Mouse (Mus musculus) CH12.LX (cell line): ENCODE measurements at regions not wholly inside any gene's neighbourhood (a gene's known extent, or its start where the extent isn't known, plus 50 kb on each side); places are given as distances from the start of the nearest gene placed in this dataset.

Source experiments
- DNase-seq: peaks from one replicate; pipeline ENCODE4 v3.0.0-alpha.2; 2013; ENCODE audit errors: extremely low read depth
- H3K27ac ChIP-seq: 2 replicates; pipeline ENCODE4 v1.5.1; 2012; ENCODE audit warnings: low read depth, mild to moderate bottlenecking, control low read depth, moderate library complexity; ENCODE audit not compliant: insufficient read depth
- H3K27me3 ChIP-seq: replicated peaks from 2 replicates; pipeline ENCODE3; 2012; ENCODE audit warnings: inconsistent platforms
- H3K36me3 ChIP-seq, 2 experiments: replicated peaks in 1 of 2; 2 replicates each; pipeline versions ENCODE3 to v1.6.1; 2012; ENCODE audit warnings: inconsistent platforms in 1 of 2, low read length in 1 of 2, mild to moderate bottlenecking in 1 of 2, mixed read lengths in 1 of 2, moderate library complexity in 1 of 2; ENCODE audit not compliant: control insufficient read depth in 1 of 2, insufficient read depth in 1 of 2
- H3K4me1 ChIP-seq, 2 experiments: 2 replicates each; pipeline ENCODE4 v1.6.1; 2012; ENCODE audit warnings: inconsistent platforms in 1 of 2, moderate library complexity in 1 of 2; ENCODE audit not compliant: insufficient read depth in 2 of 2, control insufficient read depth in 1 of 2
- H3K4me2 ChIP-seq: 2 replicates; pipeline ENCODE4 v1.6.1; 2012; ENCODE audit warnings: low read depth, mild to moderate bottlenecking, control low read depth; ENCODE audit not compliant: poor library complexity, insufficient read depth, severe bottlenecking
- H3K4me3 ChIP-seq, 3 experiments: fragments of 150-350 bp in 1 of 3; sonication (generic) in 1 of 3; replicated peaks in 1 of 3; 2 replicates each; pipeline versions ENCODE3 to v1.5.1; 2011 to 2012; ENCODE audit warnings: low read depth in 2 of 3, low read length in 2 of 3, mild to moderate bottlenecking in 2 of 3, moderate library complexity in 2 of 3, control low read depth in 1 of 3, improper control_type of control experiment in 1 of 3, inconsistent platforms in 1 of 3, mixed read lengths in 1 of 3; ENCODE audit not compliant: poor library complexity in 1 of 3
- H3K79me2 ChIP-seq: replicated peaks from 2 replicates; pipeline ENCODE4 v1.6.1; 2012; ENCODE audit warnings: mild to moderate bottlenecking, moderate library complexity; ENCODE audit not compliant: control insufficient read depth, poor library complexity, insufficient read depth, severe bottlenecking; ENCODE audit errors: extremely low read depth
- H3K9ac ChIP-seq: 2 replicates; pipeline ENCODE4 v1.6.1; 2012; ENCODE audit warnings: low read depth, mild to moderate bottlenecking, control low read depth, moderate library complexity; ENCODE audit not compliant: insufficient read depth
- H3K9me3 ChIP-seq: replicated peaks from 2 replicates; pipeline ENCODE3; 2012; ENCODE audit warnings: low read length, inconsistent platforms, mixed read lengths
- BHLHE40 ChIP-seq: IDR thresholded peaks from 2 replicates; pipeline ENCODE4 v1.6.1; 2011; ENCODE audit warnings: mild to moderate bottlenecking, low read depth, low read length, improper control_type of control experiment
- CHD1 ChIP-seq: IDR thresholded peaks from 2 replicates; pipeline ENCODE4 v1.6.1; 2012; ENCODE audit warnings: low read depth, low read length, improper control_type of control experiment, inconsistent platforms
- CHD2 ChIP-seq: IDR thresholded peaks from 2 replicates; pipeline ENCODE4 v1.6.1; 2011; ENCODE audit warnings: low read length, improper control_type of control experiment
- CTCF ChIP-seq, 2 experiments: IDR thresholded peaks in 1 of 2; conservative IDR thresholded peaks in 1 of 2; 2 replicates each; pipeline ENCODE4 v1.5.1; 2011 to 2012; ENCODE audit warnings: low read depth in 2 of 2, low read length in 2 of 2, improper control_type of control experiment in 1 of 2, inconsistent platforms in 1 of 2, mild to moderate bottlenecking in 1 of 2, moderate library complexity in 1 of 2
- E2F4 ChIP-seq: IDR thresholded peaks from 2 replicates; pipeline ENCODE4 v1.6.1; 2011; ENCODE audit warnings: low read depth, low read length, improper control_type of control experiment; ENCODE audit not compliant: insufficient replicate concordance
- HCFC1 ChIP-seq: IDR thresholded peaks from 2 replicates; pipeline ENCODE4 v1.6.1; 2012; ENCODE audit warnings: low read depth, mild to moderate bottlenecking, inconsistent platforms, low read length, improper control_type of control experiment
- JUND ChIP-seq: conservative IDR thresholded peaks from 2 replicates; pipeline ENCODE4 v1.6.1; 2011; ENCODE audit warnings: low read depth, low read length, improper control_type of control experiment
- MAFK ChIP-seq: IDR thresholded peaks from 2 replicates; pipeline ENCODE4 v1.6.1; 2011; ENCODE audit warnings: low read length, improper control_type of control experiment; ENCODE audit not compliant: insufficient replicate concordance
- MXI1 ChIP-seq: IDR thresholded peaks from 2 replicates; pipeline ENCODE4 v1.6.1; 2011; ENCODE audit warnings: mild to moderate bottlenecking, low read depth, low read length, improper control_type of control experiment
- NELFE ChIP-seq: IDR thresholded peaks from 2 replicates; pipeline ENCODE4 v1.6.1; 2011; ENCODE audit warnings: low read depth, low read length, improper control_type of control experiment
- NRF1 ChIP-seq: IDR thresholded peaks from 2 replicates; pipeline ENCODE4 v1.6.1; 2014; ENCODE audit warnings: low read depth, mild to moderate bottlenecking, inconsistent platforms, low read length, improper control_type of control experiment, moderate library complexity
- RAD21 ChIP-seq: IDR thresholded peaks from 2 replicates; pipeline ENCODE4 v1.6.1; 2011; ENCODE audit warnings: low read depth, mild to moderate bottlenecking, low read length, improper control_type of control experiment, moderate library complexity
- SIN3A ChIP-seq: IDR thresholded peaks from 2 replicates; pipeline ENCODE4 v1.6.1; 2012; ENCODE audit warnings: low read length, improper control_type of control experiment, inconsistent platforms
- SMC3 ChIP-seq: IDR thresholded peaks from 2 replicates; pipeline ENCODE4 v1.6.1; 2011; ENCODE audit warnings: low read depth, low read length, improper control_type of control experiment
- TCF12 ChIP-seq: IDR thresholded peaks from 2 replicates; pipeline ENCODE4 v1.6.1; 2014; ENCODE audit warnings: low read depth, mild to moderate bottlenecking, inconsistent platforms, low read length, improper control_type of control experiment
- UBTF ChIP-seq: IDR thresholded peaks from 2 replicates; pipeline ENCODE4 v1.6.1; 2012; ENCODE audit warnings: low read depth, mild to moderate bottlenecking, inconsistent platforms, low read length, improper control_type of control experiment, moderate library complexity
- ZC3H11A ChIP-seq: IDR thresholded peaks from 2 replicates; pipeline ENCODE4 v1.6.1; 2012; ENCODE audit warnings: low read depth, mild to moderate bottlenecking, inconsistent platforms, low read length, improper control_type of control experiment
- ZMIZ1 ChIP-seq: IDR thresholded peaks from 2 replicates; pipeline ENCODE4 v1.6.1; 2012; ENCODE audit warnings: low read depth, mild to moderate bottlenecking, inconsistent platforms, low read length, improper control_type of control experiment
- ZNF384 ChIP-seq: IDR thresholded peaks from 2 replicates; pipeline ENCODE4 v1.6.1; 2012; ENCODE audit warnings: low read depth, low read length, improper control_type of control experiment, inconsistent platforms
- dilution Hi-C: fragments of 300-500 bp; cut with MboI; formaldehyde crosslinking; loops from 2 replicates; pipeline ENCODE4 v1.14.3; 2020; ENCODE audit warnings: low sequenced_read_pairs; ENCODE audit not compliant: extremely low pct_unique_long_range_greater_than_20kb, extremely low pct_ligation_motif_present
- in situ Hi-C: fragments of 300-500 bp; cut with MboI; formaldehyde crosslinking; loops from 3 replicates; pipeline ENCODE4 v1.14.3; 2019; ENCODE audit warnings: low sequenced_read_pairs, low pct_ligation_motif_present, low pct_unique_long_range_greater_than_20kb, mixed read lengths

DNA sequence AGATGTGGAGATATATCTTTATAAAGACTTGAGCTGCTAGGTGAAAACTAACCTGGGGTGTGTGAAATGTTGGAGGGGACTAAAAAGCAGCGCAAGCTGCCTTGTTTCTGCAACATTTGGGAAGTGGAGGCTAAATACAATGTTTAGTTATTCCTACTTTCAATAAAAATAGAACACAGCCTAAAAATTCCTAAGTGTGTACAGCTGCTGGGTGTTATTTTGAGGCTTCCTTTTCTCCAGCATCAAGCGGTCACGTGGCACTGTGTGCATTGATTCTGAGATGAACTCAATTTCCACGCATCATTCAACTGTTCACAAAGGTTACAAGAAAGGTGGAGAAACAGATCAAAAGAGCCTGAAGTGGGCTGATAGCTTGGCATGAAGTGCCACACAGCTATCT, 896.4 kb downstream of the Adgrl2 start:
- no peak for DNase-seq
- no peaks in the 10 kb centered on the region for H3K4me1 ChIP-seq
- no peaks in the 10 kb centered on the region for H3K79me2 ChIP-seq
- H3K27ac ChIP-seq = no peak overlapping the region
- no peak overlapping the region for H3K4me3 ChIP-seq
- H3K9me3 ChIP-seq = no peaks in the 10 kb centered on the region
- no peaks in the 10 kb centered on the region for H3K27me3 ChIP-seq
- H3K36me3 ChIP-seq = no peaks in the 10 kb centered on the region
- dilution Hi-C loops = no loop called here
- in situ Hi-C loops = no loop called here
- TF ChIP-seq BHLHE40 = no peak
- TF ChIP-seq RAD21 = no peak
- no peak for TF ChIP-seq E2F4
- no peak for TF ChIP-seq ZC3H11A
- no peak for TF ChIP-seq UBTF
- no peak for TF ChIP-seq SMC3
- TF ChIP-seq CTCF (conservative IDR thresholded peaks at IDR 0.05 in 1 of 2, IDR thresholded peaks at IDR 0.05 in 1 of 2; ENCODE audit: low read depth in 2 of 2, low read length in 2 of 2) = no peak
- TF ChIP-seq MXI1 = no peak
- no peak for TF ChIP-seq TCF12
- TF ChIP-seq NELFE = no peak
- TF ChIP-seq, all 38 proteins: peak for 0
- no peak overlapping the region for H3K4me2 ChIP-seq
- no peak overlapping the region for H3K9ac ChIP-seq

GRCm38 (mm10) chr3:148075841-148076240, 914.5 kb downstream of the Adgrl2 start:
- Histone ChIP-seq H3K4me3 (no peak overlapping the region), H3K79me2 (no peaks in the 10 kb centered on the region), H3K9ac (no peak overlapping the region), H3K27me3 (no peaks in the 10 kb centered on the region), H3K4me2 (no peak overlapping the region), H3K9me3 (no peaks in the 10 kb centered on the region), H3K27ac (no peak overlapping the region), H3K4me1 (peaks cover 0 to 10% of the 10 kb centered on the region in 2 experiments; a peak in 1 of 4 replicates), H3K36me3 (no peaks in the 10 kb centered on the region)
- in situ Hi-C loops = no loop called here
- dilution Hi-C loops = no loop called here
- no peak for DNase-seq
- TF ChIP-seq CTCF (conservative IDR thresholded peaks at IDR 0.05 in 1 of 2, IDR thresholded peaks at IDR 0.05 in 1 of 2; ENCODE audit: low read depth in 2 of 2, low read length in 2 of 2) = no peak
- no peak for TF ChIP-seq ZMIZ1
- TF ChIP-seq MAFK = no peak
- no peak for TF ChIP-seq TCF12
- TF ChIP-seq UBTF = no peak
- TF ChIP-seq SIN3A = no peak
- no peak for TF ChIP-seq CHD2
- no peak for TF ChIP-seq E2F4
- TF ChIP-seq HCFC1 = no peak
- no peak for TF ChIP-seq BHLHE40
- TF ChIP-seq CHD1 = no peak
- TF ChIP-seq JUND = no peak
- TF ChIP-seq ZNF384 = no peak
- no peak for TF ChIP-seq NRF1
- TF ChIP-seq ZC3H11A = no peak
